Mouse (Mus musculus): ENCODE data around the gene Cd52.

Gene Cd52

GRCm38 (mm10) chr4:134051912-134052311, 43.0 kb downstream of the Cd52 start:
- DNase-seq (ENCODE audit: low read depth): no peak

- no peak for DNase-seq (ENCODE audit: low read depth)
Observed at GRCm38 (mm10) chr4:134047648-134048047, 47.2 kb downstream of the Cd52 start.

- DNase-seq (ENCODE audit: low read depth): peak; percentile 53
Observed at GRCm38 (mm10) chr4:134043041-134043440, 51.8 kb downstream of the Cd52 start.

GRCm38 (mm10) chr4:134041317-134042123, 53.4 kb downstream of the Cd52 start:
- peak; percentile 91 for DNase-seq (ENCODE audit: low read depth)

- peak; percentile 70 for DNase-seq (ENCODE audit: low read depth)
Observed at GRCm38 (mm10) chr4:134035953-134036352, 58.9 kb downstream of the Cd52 start.
